Mouse (Mus musculus): ENCODE results near the gene C2cd2. TPM values are rescaled to one million over a fixed set of nuclear protein-coding genes. Genes with fewer than 3 reads are reported as not detected.

Gene C2cd2
- polyA plus RNA-seq, 1 experiment from 2014 or later: 15.5 TPM

DNA sequence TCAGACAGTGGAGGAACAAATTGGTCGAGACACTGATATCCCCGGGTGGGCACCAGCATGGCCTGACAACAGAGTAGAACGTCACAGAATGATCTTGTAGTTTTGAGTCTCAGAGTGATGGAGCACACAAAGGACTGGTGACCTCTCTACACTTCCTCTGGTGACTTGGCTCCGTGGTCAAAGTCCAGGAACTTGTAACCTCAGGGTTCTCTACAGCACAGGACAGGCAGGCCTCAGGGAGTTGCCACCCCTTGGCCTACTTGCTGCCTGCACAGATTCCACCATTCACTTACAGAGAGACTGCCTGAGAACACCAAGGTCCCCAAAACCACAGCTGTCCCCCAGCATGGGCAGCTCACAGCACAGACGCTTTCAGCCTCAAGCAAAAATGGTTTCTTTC lies 147.1 kb downstream of the C2cd2 start:
- TF ChIP-seq CTCF (IDR thresholded peaks at IDR 0.05; ENCODE audit: low read depth): no peak
- H3K4me1 ChIP-seq (replicated peaks; ENCODE audit: insufficient read depth, low read length): no peaks in the 10 kb centered on the region
- H3K4me2 ChIP-seq (ENCODE audit: low read length): no peak overlapping the region
- no peak overlapping the region for H3K9ac ChIP-seq (ENCODE audit: low read depth, low read length)
- 82% methylated on average over 5 of the region's 5 CpGs for WGBS
- H3K27me3 ChIP-seq (ENCODE audit: insufficient read depth, low read length): no peaks in the 10 kb centered on the region
- ATAC-seq (replicated peaks; ENCODE audit: low FRiP score, low read depth) (no peak), DNase-seq (ENCODE audit: low spot score) (no peak)
- peaks cover 61% of the 10 kb centered on the region for H3K36me3 ChIP-seq (ENCODE audit: insufficient read depth, low read length)
- no peaks in the 10 kb centered on the region for H3K9me3 ChIP-seq (replicated peaks; ENCODE audit: low read length)
- H3K27ac ChIP-seq: no peak overlapping the region
- no peak overlapping the region for H3K4me3 ChIP-seq (replicated peaks; ENCODE audit: low read depth, low read length)

DNA sequence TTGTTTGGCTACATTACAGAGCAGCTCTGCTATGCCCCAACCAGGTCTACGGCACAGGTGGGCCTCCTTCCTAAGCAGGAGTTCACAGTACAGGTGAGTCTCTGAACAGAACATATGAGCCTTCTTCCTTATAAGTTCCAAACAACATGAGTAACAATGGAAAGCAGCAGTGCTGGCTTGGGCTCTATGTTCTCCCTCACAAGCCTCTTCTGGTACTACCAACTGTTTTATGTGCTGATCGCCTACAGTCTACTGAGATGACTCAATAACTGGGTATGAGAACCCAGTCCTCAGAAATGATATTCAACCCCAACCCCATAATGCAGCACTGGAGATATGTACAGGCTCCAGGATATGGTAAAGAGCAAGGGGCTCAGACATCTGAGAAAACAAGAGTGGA lies 148.3 kb downstream of the C2cd2 start:
- WGBS: 96% methylated on average over 2 of the region's 2 CpGs
- H3K9ac ChIP-seq (ENCODE audit: low read depth, low read length): no peak overlapping the region
- H3K4me3 ChIP-seq (replicated peaks; ENCODE audit: low read depth, low read length): no peak overlapping the region
- no peak overlapping the region for H3K27ac ChIP-seq
- TF ChIP-seq CTCF (IDR thresholded peaks at IDR 0.05; ENCODE audit: low read depth): no peak
- ATAC-seq (replicated peaks; ENCODE audit: low FRiP score, low read depth) (no peak), DNase-seq (ENCODE audit: low spot score) (no peak)
- H3K27me3 ChIP-seq (ENCODE audit: insufficient read depth, low read length): no peaks in the 10 kb centered on the region
- H3K4me2 ChIP-seq (ENCODE audit: low read length): no peak overlapping the region
- no peaks in the 10 kb centered on the region for H3K9me3 ChIP-seq (replicated peaks; ENCODE audit: low read length)
- H3K36me3 ChIP-seq (ENCODE audit: insufficient read depth, low read length): peaks cover 67% of the 10 kb centered on the region
- no peaks in the 10 kb centered on the region for H3K4me1 ChIP-seq (replicated peaks; ENCODE audit: insufficient read depth, low read length)

DNA sequence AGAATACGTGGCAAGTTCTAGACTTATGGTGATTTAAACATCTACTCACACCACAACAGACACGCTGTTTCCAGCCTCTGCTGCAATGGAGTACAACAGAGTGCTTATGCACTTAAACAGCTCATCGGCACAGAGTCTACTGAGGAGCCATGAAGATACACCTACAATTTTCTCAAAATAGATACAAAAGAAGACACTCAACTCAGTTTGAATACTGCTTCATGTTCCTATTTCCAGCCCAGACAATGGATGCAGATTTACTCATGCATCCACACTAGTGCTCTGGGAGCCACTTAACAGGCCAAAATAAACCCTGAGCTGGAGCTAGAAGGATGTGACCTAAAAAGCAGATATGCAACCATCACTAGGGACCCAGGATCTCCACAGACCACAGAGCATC lies 153.5 kb downstream of the C2cd2 start:
- WGBS: 99% methylated on average over 3 of the region's 3 CpGs
- no peak for ATAC-seq (replicated peaks; ENCODE audit: low FRiP score, low read depth)
- DNase-seq (ENCODE audit: low spot score): no peak
- no peaks in the 10 kb centered on the region for H3K9me3 ChIP-seq (replicated peaks; ENCODE audit: low read length)
- H3K27ac ChIP-seq: no peak overlapping the region
- H3K36me3 ChIP-seq (ENCODE audit: insufficient read depth, low read length): peaks cover 68% of the 10 kb centered on the region
- no peak overlapping the region for H3K4me2 ChIP-seq (ENCODE audit: low read length)
- no peak for TF ChIP-seq CTCF (IDR thresholded peaks at IDR 0.05; ENCODE audit: low read depth)
- H3K4me3 ChIP-seq (replicated peaks; ENCODE audit: low read depth, low read length): no peak overlapping the region
- H3K4me1 ChIP-seq (replicated peaks; ENCODE audit: insufficient read depth, low read length): no peaks in the 10 kb centered on the region
- H3K27me3 ChIP-seq (ENCODE audit: insufficient read depth, low read length): no peaks in the 10 kb centered on the region
- no peak overlapping the region for H3K9ac ChIP-seq (ENCODE audit: low read depth, low read length)

DNA sequence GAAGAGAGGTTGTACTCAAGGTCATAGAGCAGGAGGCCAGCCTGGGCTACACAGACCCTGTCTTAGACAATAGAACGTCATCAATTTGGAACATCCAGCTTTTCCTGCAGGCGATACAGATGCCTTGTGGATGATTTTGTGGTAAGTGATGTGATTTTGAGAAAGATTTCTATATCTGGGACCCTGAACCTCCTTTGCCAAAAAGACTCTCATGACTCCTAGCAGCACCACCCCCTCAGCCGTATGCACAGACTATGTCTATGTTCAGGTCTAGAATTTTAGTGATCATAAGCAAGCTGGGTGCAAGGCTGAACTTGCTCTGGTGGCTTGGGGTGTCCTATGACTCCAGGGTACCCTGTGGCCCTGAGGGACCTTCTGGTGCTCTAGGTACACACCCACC lies 156.8 kb downstream of the C2cd2 start:
- no peak overlapping the region for H3K4me2 ChIP-seq (ENCODE audit: low read length)
- no peak for TF ChIP-seq CTCF (IDR thresholded peaks at IDR 0.05; ENCODE audit: low read depth)
- 94% methylated on average over 3 of the region's 3 CpGs for WGBS
- H3K9ac ChIP-seq (ENCODE audit: low read depth, low read length): no peak overlapping the region
- no peaks in the 10 kb centered on the region for H3K4me1 ChIP-seq (replicated peaks; ENCODE audit: insufficient read depth, low read length)
- DNase-seq (ENCODE audit: low spot score): no peak
- H3K27ac ChIP-seq: no peak overlapping the region
- no peak for ATAC-seq (replicated peaks; ENCODE audit: low FRiP score, low read depth)
- H3K9me3 ChIP-seq (replicated peaks; ENCODE audit: low read length): no peaks in the 10 kb centered on the region
- no peak overlapping the region for H3K4me3 ChIP-seq (replicated peaks; ENCODE audit: low read depth, low read length)
- peaks cover 50% of the 10 kb centered on the region for H3K36me3 ChIP-seq (ENCODE audit: insufficient read depth, low read length)
- no peaks in the 10 kb centered on the region for H3K27me3 ChIP-seq (ENCODE audit: insufficient read depth, low read length)

Small RNA genes within 50 kb of the gene (microRNA-seq; reads per million reads assigned to microRNA genes)
- gene Mir6964: not detected

Other genes with a start within 250 kb of the C2cd2 start
- 9.9 and 10.2 TPM in 2 replicates for gene Ripk4, start 198.8 kb downstream of the C2cd2 start, polyA plus RNA-seq (2015; fragmentation: Nextera tagmentation; extraction: Ambion mirVana)
- gene Prdm15, start 110.7 kb downstream of the C2cd2 start, polyA plus RNA-seq (2015; fragmentation: Nextera tagmentation; extraction: Ambion mirVana): 4.3 and 4.4 TPM in 2 replicates
- 8.6 and 9.1 TPM in 2 replicates for gene Zbtb21, start within 50 bp of the C2cd2 start, polyA plus RNA-seq (2015; fragmentation: Nextera tagmentation; extraction: Ambion mirVana)
- gene B230307C23Rik, start 34.7 kb upstream of the C2cd2 start, polyA plus RNA-seq (2015; fragmentation: Nextera tagmentation; extraction: Ambion mirVana): 22.4 and 27.9 TPM in 2 replicates
- gene A630089N07Rik, start 119.9 kb upstream of the C2cd2 start, polyA plus RNA-seq (2015; fragmentation: Nextera tagmentation; extraction: Ambion mirVana): 6.4 and 8.3 TPM in 2 replicates

Measured in kidney, postnatal 0 days (tissue).